Mouse (Mus musculus): ENCODE measurements around the gene Ccdc92. TPM values are rescaled to one million over a fixed set of nuclear protein-coding genes. Genes with fewer than 3 reads are reported as not detected.

The Ccdc92 gene
- 5.3 and 6.1 TPM in 2 replicates for polyA plus RNA-seq (2015; fragmentation: Nextera tagmentation; extraction: Ambion mirVana)

DNA sequence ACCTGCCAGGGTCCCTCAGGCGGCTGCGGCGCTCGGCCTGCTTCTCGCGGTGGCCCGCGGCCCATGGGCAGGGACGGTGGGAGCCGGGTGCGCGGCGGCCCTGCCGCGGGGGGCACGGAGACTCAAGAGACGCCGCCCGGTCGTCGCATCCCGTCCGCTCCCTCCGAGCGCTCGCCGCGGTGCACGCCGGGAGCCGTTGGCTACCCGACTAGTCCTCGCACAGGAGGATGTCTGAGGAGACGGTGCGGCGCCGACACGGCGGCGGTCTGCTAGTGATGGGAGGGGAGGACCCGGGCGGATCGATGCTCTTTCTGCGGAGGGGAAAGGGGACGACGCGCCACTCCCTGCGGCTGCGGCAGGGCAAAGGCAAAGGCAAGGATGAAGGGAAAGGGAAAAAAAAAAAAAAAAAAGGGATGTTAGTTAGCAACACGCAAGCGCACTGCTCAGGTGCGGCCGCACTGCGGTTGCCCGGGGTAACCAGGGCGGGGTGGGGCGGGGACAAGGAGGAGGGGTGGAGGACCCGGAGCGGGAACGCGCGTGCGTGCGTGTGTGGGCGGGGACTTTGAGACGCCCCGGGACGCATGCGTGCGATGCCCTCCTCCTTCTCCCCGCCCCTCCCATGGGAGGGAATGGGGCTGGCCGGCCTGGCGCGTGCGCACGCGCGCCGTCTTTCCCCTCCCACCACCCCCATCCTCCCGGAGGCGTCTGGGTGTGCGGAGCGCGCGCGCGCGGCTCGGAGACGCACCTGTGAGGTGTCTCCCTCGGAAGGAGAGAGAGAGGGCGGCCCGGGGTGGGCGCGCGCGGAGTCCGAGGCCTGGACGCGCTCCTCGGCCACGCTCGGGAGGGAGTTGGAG lies at the start of gene Ccdc92, which contains the start of gene Zfp664:
Gene Ccdc92 (minus strand): TSS at position 412 of the 854 bp plus-strand sequence.
Gene Zfp664 (plus strand): TSS at position 679 of the 854 bp plus-strand sequence.
- Histone ChIP-seq H3K27ac (ENCODE audit: low read length) (peak within 1 kb of the TSS; percentile 81), H3K4me1 (ENCODE audit: control insufficient read depth, insufficient read depth, low read length) (peaks cover 12% of the 10 kb centered on the region), H3K36me3 (ENCODE audit: control insufficient read depth, insufficient read depth, low read length) (no peaks in the 10 kb centered on the region), H3K9ac (ENCODE audit: low read length) (peak within 1 kb of the TSS; percentile 90), H3K4me2 (ENCODE audit: low read depth, low read length) (peak within 1 kb of the TSS; percentile 97), H3K27me3 (ENCODE audit: control insufficient read depth, insufficient read depth, low read length) (peaks cover 15% of the 10 kb centered on the region), H3K4me3 (replicated peaks; ENCODE audit: low read length) (peak within 1 kb of the TSS; percentile 97), H3K9me3 (replicated peaks; ENCODE audit: control insufficient read depth, low read length) (no peaks in the 10 kb centered on the region)
- ATAC-seq (ENCODE audit: insufficient read depth, low FRiP score), result peak; percentile 96
- under 1% methylated on average over 94 of the region's 103 CpGs for WGBS

DNA sequence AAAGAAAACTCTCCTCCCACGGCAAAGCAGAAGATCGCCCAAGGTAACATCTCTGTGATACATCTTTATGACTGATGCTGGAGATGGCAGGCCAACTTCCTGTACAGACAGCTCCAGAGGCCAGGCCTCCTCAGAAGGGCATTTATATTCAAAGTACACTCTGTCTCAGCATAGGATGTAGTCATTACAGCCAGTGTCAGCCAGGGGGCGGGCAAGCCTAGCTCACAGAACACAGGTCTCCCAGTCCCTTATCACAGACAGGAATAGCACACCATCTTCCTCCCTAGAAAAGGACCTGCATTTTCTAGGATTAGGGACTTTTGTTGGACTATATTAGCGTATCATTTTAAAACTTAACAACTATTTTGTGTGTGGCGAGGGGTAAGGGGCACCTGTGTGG lies 46.6 kb upstream of the Ccdc92 start:
- ATAC-seq (ENCODE audit: insufficient read depth, low FRiP score), result peak; percentile 80; the same call in 1 of the 2 replicates
- no peak overlapping the region for H3K9ac ChIP-seq (ENCODE audit: low read length)
- H3K9me3 ChIP-seq (replicated peaks; ENCODE audit: control insufficient read depth, low read length), result no peaks in the 10 kb centered on the region
- H3K36me3 ChIP-seq (ENCODE audit: control insufficient read depth, insufficient read depth, low read length), result no peaks in the 10 kb centered on the region
- no peak overlapping the region for H3K4me3 ChIP-seq (replicated peaks; ENCODE audit: low read length)
- no peak overlapping the region for H3K4me2 ChIP-seq (ENCODE audit: low read depth, low read length)
- WGBS, result 12% methylated on average over 5 of the region's 5 CpGs
- H3K27ac ChIP-seq (ENCODE audit: low read length), result no peak overlapping the region
- H3K27me3 ChIP-seq (ENCODE audit: control insufficient read depth, insufficient read depth, low read length), result no peaks in the 10 kb centered on the region
- H3K4me1 ChIP-seq (ENCODE audit: control insufficient read depth, insufficient read depth, low read length), result no peaks in the 10 kb centered on the region

DNA sequence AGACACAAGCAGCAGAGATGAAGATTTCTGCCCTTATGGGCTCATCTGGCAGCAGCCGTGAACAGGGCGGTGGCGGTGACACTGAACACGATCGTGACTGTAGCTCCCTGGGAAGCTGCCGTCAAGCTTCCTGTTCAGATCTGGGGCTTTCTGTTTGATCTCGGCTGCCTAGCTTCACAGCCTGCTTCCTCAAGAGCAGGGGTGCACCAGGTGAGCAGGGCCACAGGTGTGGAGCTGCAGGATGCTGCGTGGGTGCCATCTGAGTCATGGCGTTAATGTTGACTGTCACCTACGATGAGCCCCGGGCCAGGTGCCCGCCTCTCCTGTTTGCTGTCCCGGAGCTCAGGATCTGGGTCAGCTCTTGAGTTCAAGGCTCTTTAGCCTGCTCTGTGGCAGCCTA lies 44.7 kb upstream of the Ccdc92 start:
- Histone ChIP-seq H3K9me3 (replicated peaks; ENCODE audit: control insufficient read depth, low read length) (no peaks in the 10 kb centered on the region), H3K4me3 (replicated peaks; ENCODE audit: low read length) (no peak overlapping the region), H3K4me1 (ENCODE audit: control insufficient read depth, insufficient read depth, low read length) (no peaks in the 10 kb centered on the region), H3K9ac (ENCODE audit: low read length) (no peak overlapping the region), H3K27ac (ENCODE audit: low read length) (no peak overlapping the region), H3K27me3 (ENCODE audit: control insufficient read depth, insufficient read depth, low read length) (no peaks in the 10 kb centered on the region), H3K4me2 (ENCODE audit: low read depth, low read length) (no peak overlapping the region), H3K36me3 (ENCODE audit: control insufficient read depth, insufficient read depth, low read length) (no peaks in the 10 kb centered on the region)
- ATAC-seq (ENCODE audit: insufficient read depth, low FRiP score), result no peak
- WGBS, result 59% methylated on average over 13 of the region's 13 CpGs

DNA sequence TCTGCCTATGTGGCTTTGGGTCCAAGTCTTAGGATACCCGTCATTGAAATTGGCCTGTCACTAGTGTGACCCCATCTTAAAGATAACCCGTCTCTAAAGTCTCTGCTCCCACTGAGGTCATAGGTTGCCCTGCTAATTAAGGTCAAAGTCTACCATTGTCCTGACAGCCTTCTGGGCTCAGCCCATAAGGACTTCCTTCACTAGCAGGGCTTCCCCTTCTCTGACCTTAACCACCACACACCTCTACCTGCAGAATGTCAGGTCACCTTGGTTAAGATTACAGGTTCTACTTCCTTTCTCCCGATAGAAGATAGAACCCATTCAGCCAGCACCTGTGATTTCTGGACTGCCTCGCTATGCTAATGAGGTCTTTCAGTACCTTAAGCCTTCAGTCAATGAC lies 41.6 kb upstream of the Ccdc92 start:
- WGBS, result 75% methylated on average over 4 of the region's 4 CpGs
- Histone ChIP-seq H3K9ac (ENCODE audit: low read length) (no peak overlapping the region), H3K9me3 (replicated peaks; ENCODE audit: control insufficient read depth, low read length) (no peaks in the 10 kb centered on the region), H3K4me1 (ENCODE audit: control insufficient read depth, insufficient read depth, low read length) (peaks cover 8% of the 10 kb centered on the region), H3K27ac (ENCODE audit: low read length) (no peak overlapping the region), H3K36me3 (ENCODE audit: control insufficient read depth, insufficient read depth, low read length) (no peaks in the 10 kb centered on the region), H3K27me3 (ENCODE audit: control insufficient read depth, insufficient read depth, low read length) (no peaks in the 10 kb centered on the region), H3K4me2 (ENCODE audit: low read depth, low read length) (no peak overlapping the region), H3K4me3 (replicated peaks; ENCODE audit: low read length) (no peak overlapping the region)
- no peak for ATAC-seq (ENCODE audit: insufficient read depth, low FRiP score)

DNA sequence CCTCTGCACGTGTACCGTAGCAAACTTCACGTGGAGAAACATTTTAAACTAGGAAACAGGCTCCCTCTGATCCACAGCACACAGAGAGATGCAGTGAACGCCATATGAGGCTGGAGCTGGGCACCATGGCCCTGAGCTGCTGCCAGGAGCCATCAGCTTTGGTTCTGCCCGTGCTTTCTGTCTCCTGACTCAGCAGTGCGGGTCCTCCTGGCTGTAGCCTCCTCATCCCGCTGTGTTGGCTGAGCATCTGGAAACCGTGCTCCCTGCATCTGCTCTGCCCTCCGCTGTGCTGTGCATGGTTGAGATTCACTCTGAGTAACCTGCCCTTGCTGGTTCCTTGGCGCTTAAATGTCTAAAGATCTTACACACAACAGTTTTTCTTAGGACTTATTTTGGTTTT lies 40.0 kb upstream of the Ccdc92 start:
- WGBS, result 84% methylated on average over 10 of the region's 10 CpGs
- H3K4me1 ChIP-seq (ENCODE audit: control insufficient read depth, insufficient read depth, low read length), result peaks cover 8% of the 10 kb centered on the region

DNA sequence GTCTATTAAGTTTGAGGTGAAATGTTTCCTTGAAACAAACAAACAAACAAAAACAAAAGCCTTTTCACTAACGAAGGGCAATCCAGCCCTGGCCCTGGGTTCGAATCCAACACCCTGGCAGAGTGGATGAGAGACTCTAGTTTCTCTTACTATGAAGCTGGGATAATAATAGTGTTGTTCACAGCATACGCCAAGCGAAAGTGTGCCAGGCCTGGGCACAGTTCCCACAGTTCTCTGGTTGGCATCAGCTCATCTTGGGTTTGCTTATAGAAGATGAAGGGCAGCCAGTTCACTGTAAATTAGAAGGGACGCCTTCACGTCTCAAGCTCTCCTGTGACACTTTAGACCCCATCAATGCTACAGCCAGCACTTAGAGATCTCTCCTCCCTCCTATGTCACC lies 39.5 kb upstream of the Ccdc92 start:
- WGBS, result 82% methylated on average over 6 of the region's 6 CpGs
- Histone ChIP-seq H3K27me3 (ENCODE audit: control insufficient read depth, insufficient read depth, low read length) (no peaks in the 10 kb centered on the region), H3K4me2 (ENCODE audit: low read depth, low read length) (no peak overlapping the region), H3K27ac (ENCODE audit: low read length) (no peak overlapping the region), H3K36me3 (ENCODE audit: control insufficient read depth, insufficient read depth, low read length) (no peaks in the 10 kb centered on the region), H3K4me1 (ENCODE audit: control insufficient read depth, insufficient read depth, low read length) (peaks cover 8% of the 10 kb centered on the region), H3K9ac (ENCODE audit: low read length) (no peak overlapping the region), H3K4me3 (replicated peaks; ENCODE audit: low read length) (no peak overlapping the region), H3K9me3 (replicated peaks; ENCODE audit: control insufficient read depth, low read length) (no peaks in the 10 kb centered on the region)
- ATAC-seq (ENCODE audit: insufficient read depth, low FRiP score), result no peak

More for the DNA sequence above, 40.0 kb upstream of the Ccdc92 start:
- Histone ChIP-seq H3K9ac (ENCODE audit: low read length) (no peak overlapping the region), H3K36me3 (ENCODE audit: control insufficient read depth, insufficient read depth, low read length) (no peaks in the 10 kb centered on the region), H3K27me3 (ENCODE audit: control insufficient read depth, insufficient read depth, low read length) (no peaks in the 10 kb centered on the region), H3K4me3 (replicated peaks; ENCODE audit: low read length) (no peak overlapping the region), H3K4me2 (ENCODE audit: low read depth, low read length) (no peak overlapping the region), H3K9me3 (replicated peaks; ENCODE audit: control insufficient read depth, low read length) (no peaks in the 10 kb centered on the region), H3K27ac (ENCODE audit: low read length) (no peak overlapping the region)
- no peak for ATAC-seq (ENCODE audit: insufficient read depth, low FRiP score)

DNA sequence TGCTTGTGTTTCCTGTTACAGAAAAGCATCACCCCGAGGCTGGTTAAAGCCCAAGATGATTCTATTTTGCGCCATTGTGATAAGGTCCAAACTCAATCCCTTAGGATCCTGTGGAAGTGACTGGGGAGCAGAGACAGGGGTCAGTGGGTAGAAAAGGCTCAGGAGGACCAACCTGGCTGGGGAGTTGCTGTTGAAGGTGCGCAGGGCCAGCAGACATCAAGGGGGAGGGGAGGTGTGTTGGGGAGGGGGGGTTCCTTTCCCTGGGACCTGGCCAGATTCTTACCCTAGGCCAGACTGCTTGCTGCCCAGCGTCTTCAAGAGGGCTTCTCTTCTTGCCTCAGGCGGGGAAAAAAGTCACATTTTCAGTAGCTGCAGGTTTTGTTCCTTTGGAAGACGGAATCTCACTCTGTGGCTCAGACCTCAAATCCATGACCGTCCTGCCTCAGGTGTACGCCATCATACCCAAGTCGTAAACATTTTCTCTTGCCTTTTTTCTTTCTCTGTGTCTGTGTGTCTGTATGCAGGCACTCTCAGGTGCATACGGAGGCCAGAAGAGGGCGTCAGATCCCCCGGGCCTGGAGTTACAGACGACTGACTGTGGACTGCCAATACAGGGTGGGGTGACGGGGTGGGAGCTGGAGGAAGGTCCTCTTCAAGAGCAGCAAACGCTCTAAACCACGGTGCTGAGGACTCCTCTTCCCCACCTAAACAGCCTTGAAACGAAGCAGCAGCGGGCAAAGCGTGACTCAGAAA lies 38.7 kb upstream of the Ccdc92 start:
- Histone ChIP-seq H3K4me1 (ENCODE audit: control insufficient read depth, insufficient read depth, low read length) (peaks cover 10% of the 10 kb centered on the region), H3K4me3 (replicated peaks; ENCODE audit: low read length) (no peak overlapping the region), H3K27ac (ENCODE audit: low read length) (peak overlapping the region; percentile 29; the same call in 1 of the 2 replicates), H3K9ac (ENCODE audit: low read length) (0 out of 2 replicates have a peak overlapping the region, but pooled peaks have one; percentile 29), H3K36me3 (ENCODE audit: control insufficient read depth, insufficient read depth, low read length) (no peaks in the 10 kb centered on the region), H3K4me2 (ENCODE audit: low read depth, low read length) (no peak overlapping the region), H3K27me3 (ENCODE audit: control insufficient read depth, insufficient read depth, low read length) (no peaks in the 10 kb centered on the region), H3K9me3 (replicated peaks; ENCODE audit: control insufficient read depth, low read length) (no peaks in the 10 kb centered on the region)
- ATAC-seq (ENCODE audit: insufficient read depth, low FRiP score), result peak; percentile 20; the same call in 1 of the 2 replicates
- WGBS, result 59% methylated on average over 19 of the region's 19 CpGs

DNA sequence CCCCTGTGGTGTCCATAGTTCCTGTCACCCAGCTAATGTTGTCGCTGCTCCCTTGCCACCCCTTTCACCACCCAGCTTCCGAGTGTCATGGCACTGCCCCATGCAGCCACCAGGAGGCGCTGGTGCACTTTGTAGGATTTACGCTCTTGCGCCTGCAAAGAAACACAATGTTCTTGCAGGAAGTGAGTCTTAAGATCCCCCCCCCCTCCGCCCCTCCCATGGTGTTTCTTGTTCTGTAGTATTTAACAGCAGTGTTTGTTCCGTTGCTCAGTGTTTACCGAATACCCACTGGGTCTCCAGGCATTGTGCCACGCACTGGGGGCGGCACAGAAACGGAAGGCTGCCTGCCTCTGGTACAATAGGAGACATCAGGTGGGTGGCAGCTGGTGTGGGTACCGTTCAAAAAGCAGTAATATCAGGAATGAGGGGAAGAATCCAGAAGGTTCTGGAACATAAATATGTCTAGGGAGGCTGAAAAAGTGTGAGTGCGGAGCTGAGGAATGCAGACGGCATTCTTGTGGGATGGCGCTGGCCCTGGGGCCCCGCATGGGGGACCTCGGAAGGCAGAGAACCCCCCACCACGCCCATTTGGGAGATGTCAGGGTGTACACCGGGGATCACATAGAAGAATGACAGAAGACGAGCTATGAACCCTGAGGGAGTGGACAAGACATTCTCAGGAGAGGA lies 37.9 kb upstream of the Ccdc92 start:
- Histone ChIP-seq H3K9me3 (replicated peaks; ENCODE audit: control insufficient read depth, low read length) (no peaks in the 10 kb centered on the region), H3K4me3 (replicated peaks; ENCODE audit: low read length) (peak overlapping the region; percentile 39), H3K27me3 (ENCODE audit: control insufficient read depth, insufficient read depth, low read length) (no peaks in the 10 kb centered on the region), H3K27ac (ENCODE audit: low read length) (no peak overlapping the region), H3K36me3 (ENCODE audit: control insufficient read depth, insufficient read depth, low read length) (no peaks in the 10 kb centered on the region), H3K4me2 (ENCODE audit: low read depth, low read length) (peak overlapping the region; percentile 58), H3K4me1 (ENCODE audit: control insufficient read depth, insufficient read depth, low read length) (peaks cover 11% of the 10 kb centered on the region), H3K9ac (ENCODE audit: low read length) (peak overlapping the region; percentile 62)
- 16% methylated on average over 20 of the region's 20 CpGs for WGBS
- ATAC-seq (ENCODE audit: insufficient read depth, low FRiP score), result peak; percentile 30; the same call in 1 of the 2 replicates
